9 mouse cellular contexts compared by ENCODE assay signal in the genomic region with DNA sequence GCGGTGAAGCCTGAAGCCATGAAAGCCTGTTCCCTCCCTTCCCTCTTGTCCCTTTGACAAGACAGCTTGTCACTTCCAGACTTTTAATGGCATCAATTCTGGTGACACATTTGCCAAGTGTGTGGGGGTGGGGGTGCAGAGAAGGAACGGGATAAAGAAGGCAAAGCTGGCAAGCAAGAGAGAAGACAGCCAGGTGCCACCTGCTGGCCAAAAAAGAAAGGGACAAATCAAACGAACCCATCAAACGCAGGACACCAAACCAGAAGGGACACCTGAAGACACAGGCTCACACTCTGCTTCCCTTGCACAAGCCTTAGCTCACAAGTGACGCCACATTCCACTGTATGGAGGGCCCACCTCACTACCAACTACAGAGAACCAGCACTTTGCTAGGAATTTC.
DNase-seq lines count a peak whose midpoint lies in the region; ATAC-seq and TF ChIP-seq lines count a peak whose summit lies in the region.
"Had no signal": no experiment of that assay in that cellular context is flagged by ENCODE, and none has a peak within 500 bp of the region (broad histone marks: within the 10 kb centered on the region; RNA-seq: fewer than 3 reads in every experiment).

No protein-coding gene starts in this region.

- 31% methylated on average over 5 of the region's 5 CpGs for WGBS in kidney, postnatal 0 days

- H3K9ac ChIP-seq in kidney, postnatal 0 days (ENCODE audit: low read depth, low read length) = no peak overlapping the region
- H3K9ac ChIP-seq: limb, embryonic 12.5 days had no signal

- no peaks in the 10 kb centered on the region for H3K27me3 ChIP-seq in kidney, postnatal 0 days (ENCODE audit: insufficient read depth, low read length)

- no peaks in the 10 kb centered on the region for H3K9me3 ChIP-seq in kidney, postnatal 0 days (replicated peaks; ENCODE audit: low read length)
- H3K9me3 ChIP-seq: limb, embryonic 12.5 days had no signal

- H3K4me1 ChIP-seq in kidney, postnatal 0 days (replicated peaks; ENCODE audit: insufficient read depth, low read length) = peaks cover 3% of the 10 kb centered on the region; the same call in 1 of the 2 replicates

- peak; percentile 84 for TF ChIP-seq CTCF in kidney, postnatal 0 days (IDR thresholded peaks at IDR 0.05; ENCODE audit: low read depth)

- ATAC-seq in erythroblast, adult 5-6 weeks (replicated peaks; ENCODE audit: low FRiP score, poor library complexity, severe bottlenecking) = 0 out of 2 replicates have a peak, but pooled peaks have one; percentile 52
- ATAC-seq in kidney, postnatal 0 days (replicated peaks; ENCODE audit: low FRiP score, low read depth) = no peak

- H3K36me3 ChIP-seq in kidney, postnatal 0 days (ENCODE audit: insufficient read depth, low read length) = no peaks in the 10 kb centered on the region
- H3K36me3 ChIP-seq: limb, embryonic 12.5 days had no signal

- no peak overlapping the region for H3K4me2 ChIP-seq in kidney, postnatal 0 days (ENCODE audit: low read length)
- H3K4me2 ChIP-seq: limb, embryonic 12.5 days had no signal

- no peak overlapping the region for H3K4me3 ChIP-seq in kidney, postnatal 0 days (replicated peaks; ENCODE audit: low read depth, low read length)
- H3K4me3 ChIP-seq: limb, embryonic 12.5 days had no signal

- DNase-seq in heart, postnatal 10 days = peak; percentile 68 to 70
- no peak for DNase-seq in heart, adult 8-10 months (ENCODE audit: low spot score)
- DNase-seq in 416B (ENCODE audit: low read depth) (peak; percentile 25), adipocyte (ENCODE audit: low spot score) (peak; percentile 59)
- peak; percentile 53 for DNase-seq in kidney, postnatal 0 days (ENCODE audit: low spot score)
- DNase-seq in lung, postnatal 10 days = peak; percentile 77
- peak; percentile 40 for DNase-seq in thymus, postnatal 0 days (ENCODE audit: low spot score)

- intact Hi-C loops in heart, postnatal 10 days (cut with DNase I) = loop anchor here (1.0 to 2.0 kb wide), 2 partner anchors 15 to 79 kb away; no protein-coding TSS in a partner anchor

- H3K27ac ChIP-seq in kidney, postnatal 0 days = no peak overlapping the region
- H3K27ac ChIP-seq: limb, embryonic 12.5 days had no signal
